Mouse (Mus musculus): ENCODE measurements around the gene Nup107.
"Not testable (repeated sequence)": the region's sequence is repeated elsewhere in the genome, so short reads cannot be mapped to it uniquely, and the experiment has no call there.

Nup107 gene

GRCm38 (mm10) chr10:117748276-117749049 lies 44.0 kb downstream of the Nup107 start:
- DNase-seq, result no peak

- no peak for DNase-seq
These were observed 44.8 kb downstream of the Nup107 start for GRCm38 (mm10) chr10:117747711-117748110.

- peak; percentile 95 for DNase-seq
These were observed 46.1 kb downstream of the Nup107 start, which contains the start of gene Slc35e3 for GRCm38 (mm10) chr10:117746297-117746883. TSS of gene Slc35e3 (minus strand) at chr10:117746365.

GRCm38 (mm10) chr10:117745570-117746296 lies 46.8 kb downstream of the Nup107 start:
- peak; percentile 32 for DNase-seq

- no peak for DNase-seq
These were observed 48.6 kb downstream of the Nup107 start for GRCm38 (mm10) chr10:117743917-117744316.

- no peak for DNase-seq
These were observed 49.3 kb downstream of the Nup107 start for GRCm38 (mm10) chr10:117743182-117743581.

GRCm38 (mm10) chr10:117742618-117743017 lies 49.9 kb downstream of the Nup107 start:
- no peak for DNase-seq

GRCm38 (mm10) chr10:117741698-117742475 lies 50.6 kb downstream of the Nup107 start:
- DNase-seq, result no peak

GRCm38 (mm10) chr10:117740921-117741320 lies 51.6 kb downstream of the Nup107 start:
- no peak for DNase-seq

- no peak for DNase-seq
These were observed 52.3 kb downstream of the Nup107 start for GRCm38 (mm10) chr10:117740171-117740570.

- DNase-seq, result no peak
These were observed 52.9 kb downstream of the Nup107 start for GRCm38 (mm10) chr10:117739648-117739948.

- DNase-seq, result no peak
These were observed 53.4 kb downstream of the Nup107 start for GRCm38 (mm10) chr10:117738928-117739647.

- DNase-seq, result no peak
These were observed 54.2 kb downstream of the Nup107 start for GRCm38 (mm10) chr10:117738140-117738921.

- DNase-seq, result not testable (repeated sequence)
These were observed 55.0 kb downstream of the Nup107 start for GRCm38 (mm10) chr10:117737498-117737897.

GRCm38 (mm10) chr10:117737075-117737474 lies 55.4 kb downstream of the Nup107 start:
- no peak for DNase-seq

GRCm38 (mm10) chr10:117736573-117736972 lies 55.9 kb downstream of the Nup107 start:
- DNase-seq, result no peak

- DNase-seq, result not testable (repeated sequence)
These were observed 57.1 kb downstream of the Nup107 start for GRCm38 (mm10) chr10:117735396-117735795.

GRCm38 (mm10) chr10:117734104-117734852 lies 58.2 kb downstream of the Nup107 start:
- not testable (repeated sequence) for DNase-seq

GRCm38 (mm10) chr10:117733626-117734025 lies 58.9 kb downstream of the Nup107 start:
- DNase-seq, result not testable (repeated sequence)

GRCm38 (mm10) chr10:117732962-117733592 lies 59.4 kb downstream of the Nup107 start:
- DNase-seq, result no peak

Measured in cerebellum, adult 8-10 months (tissue).